Mouse (Mus musculus) cerebral cortex, adult 2 months (tissue): Measurements from ENCODE around the gene Usp17ld.

Experiments
- WGBS: fragments of 180-500 bp; shearing (Covaris S2); methylation state at CpG from one replicate; pipeline ENCODE4 v1.1.7; 2018; 5-methylcytosine and 5-hydroxymethylcytosine counted together

Usp17ld gene

GRCm38 (mm10) chr7:103252405-103252804, at the start of gene Usp17ld:
Usp17ld (minus strand) TSS chr7:103252505.

GRCm38 (mm10) chr7:103216696-103217095, 35.6 kb downstream of the Usp17ld start, which contains the start of gene Olfr594:
Olfr594 (plus strand) TSS chr7:103216996.

GRCm38 (mm10) chr7:103212050-103212449, 40.3 kb downstream of the Usp17ld start:
- WGBS, result 89% methylated on average over 5 of the region's 5 CpGs

GRCm38 (mm10) chr7:103211562-103211961, 40.7 kb downstream of the Usp17ld start, which contains the start of gene Olfr593:
Olfr593 (plus strand) TSS chr7:103211862.
- 67% methylated on average over 1 of the region's 1 CpGs for WGBS
